Mouse (Mus musculus): ENCODE data around the gene Lcn2.

Gene Lcn2

DNA sequence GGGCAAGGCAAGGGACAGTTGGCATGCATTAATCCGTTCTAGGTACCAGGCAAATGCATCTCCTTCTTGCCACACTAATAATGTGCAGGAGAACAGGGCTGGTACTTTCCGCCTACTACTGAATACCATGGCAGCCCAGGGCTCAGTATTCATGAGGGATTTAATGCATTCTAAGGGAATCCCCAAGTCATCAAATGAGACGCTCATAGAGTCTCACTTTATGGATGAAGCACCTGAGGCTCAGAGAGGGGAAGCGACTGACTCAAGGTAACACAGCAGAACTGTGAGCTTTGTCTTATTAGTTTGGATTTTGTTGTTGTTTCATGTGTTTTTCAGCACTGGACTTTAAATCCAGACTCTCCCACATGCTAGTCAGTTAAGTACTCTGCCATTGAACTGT, 46.0 kb downstream of the Lcn2 start:
- no peak for DNase-seq

DNA sequence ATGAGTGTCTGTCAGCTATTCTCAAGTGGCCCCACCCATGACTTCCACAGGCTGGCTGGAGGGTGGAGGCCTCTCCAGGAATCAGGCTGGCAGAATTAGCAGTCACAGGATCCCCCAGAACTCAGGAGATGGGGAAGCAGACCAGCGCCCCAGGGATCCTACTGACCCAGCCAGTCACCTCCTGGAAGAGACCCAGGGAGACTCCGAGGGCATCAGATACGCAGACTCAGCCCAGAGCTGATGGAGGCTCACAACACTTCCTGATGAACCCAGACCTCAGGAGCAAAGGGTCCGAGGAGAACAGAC, 46.5 kb downstream of the Lcn2 start:
- DNase-seq = no peak

DNA sequence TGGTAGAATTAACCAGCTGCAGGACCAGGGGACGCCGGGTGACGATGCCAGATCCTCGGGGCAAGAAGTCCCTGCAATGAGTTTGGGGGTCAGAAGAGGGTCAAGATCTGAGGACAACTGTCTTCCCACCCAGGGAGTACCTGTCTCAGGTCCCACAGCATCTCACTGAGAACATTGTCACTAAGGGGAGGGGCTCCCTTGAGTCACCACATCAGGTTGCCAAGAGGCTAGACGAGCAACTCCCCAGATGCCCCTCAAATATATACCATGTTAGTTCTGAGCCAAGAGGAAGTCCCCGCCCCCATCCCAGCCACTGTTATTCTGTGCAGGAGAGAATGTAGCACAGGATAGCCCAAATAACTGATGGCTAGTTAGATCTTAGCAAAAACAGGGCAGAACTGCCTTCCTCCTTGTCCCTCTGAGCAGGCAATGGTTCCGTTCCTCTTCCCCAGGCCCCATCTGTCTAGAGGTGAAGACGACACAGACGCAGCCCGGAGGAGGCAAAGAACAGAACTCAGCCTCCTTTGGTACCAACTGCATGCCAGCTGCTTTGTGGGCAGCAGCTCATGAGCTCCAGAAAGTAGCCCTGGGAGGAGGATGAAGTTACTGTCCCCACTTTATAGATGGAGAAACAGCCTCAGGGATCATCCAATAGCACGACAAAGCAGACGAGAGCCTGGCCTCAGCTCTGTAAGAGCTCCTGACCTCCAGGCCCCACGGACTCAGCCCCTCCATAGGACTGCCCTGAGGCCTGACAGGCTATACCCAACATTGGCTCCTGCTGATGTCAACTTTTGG, 47.0 kb downstream of the Lcn2 start:
- DNase-seq = no peak

DNA sequence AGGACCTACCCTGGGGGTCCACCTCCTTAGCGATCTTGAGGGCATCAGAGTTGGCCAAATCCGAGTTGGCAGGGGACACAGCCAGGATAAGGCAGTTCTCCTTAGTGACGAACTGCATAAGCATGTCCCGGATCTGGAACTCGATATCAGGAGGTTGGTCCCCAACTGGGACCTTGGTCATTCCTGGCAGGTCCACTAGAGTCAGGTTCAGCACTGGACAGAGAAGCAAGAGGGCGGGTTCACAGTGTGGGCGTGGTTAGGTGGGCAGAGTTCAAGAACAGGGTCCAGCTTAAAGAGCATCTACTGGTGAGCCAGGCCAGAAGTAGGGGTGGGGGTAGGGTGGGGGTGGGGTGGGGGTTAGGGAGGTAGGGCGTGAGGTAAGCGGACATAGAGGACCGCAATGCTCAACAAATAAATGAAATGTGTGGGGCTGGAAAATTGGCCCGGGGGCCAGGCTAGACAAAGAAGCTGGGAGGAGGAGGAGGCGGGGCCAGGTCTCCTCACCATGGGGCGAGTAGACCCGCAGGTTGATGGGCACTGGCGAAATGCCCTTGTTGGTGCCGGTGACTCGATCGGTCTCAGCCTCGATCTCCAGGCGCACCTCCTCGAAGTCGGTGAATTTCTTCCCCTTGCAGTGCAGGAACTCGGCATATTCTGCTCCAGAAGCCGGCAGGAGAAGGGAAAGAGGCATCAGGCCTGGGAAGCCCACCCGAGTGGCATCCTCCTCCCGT, 48.0 kb downstream of the Lcn2 start:
- DNase-seq = no peak

DNA sequence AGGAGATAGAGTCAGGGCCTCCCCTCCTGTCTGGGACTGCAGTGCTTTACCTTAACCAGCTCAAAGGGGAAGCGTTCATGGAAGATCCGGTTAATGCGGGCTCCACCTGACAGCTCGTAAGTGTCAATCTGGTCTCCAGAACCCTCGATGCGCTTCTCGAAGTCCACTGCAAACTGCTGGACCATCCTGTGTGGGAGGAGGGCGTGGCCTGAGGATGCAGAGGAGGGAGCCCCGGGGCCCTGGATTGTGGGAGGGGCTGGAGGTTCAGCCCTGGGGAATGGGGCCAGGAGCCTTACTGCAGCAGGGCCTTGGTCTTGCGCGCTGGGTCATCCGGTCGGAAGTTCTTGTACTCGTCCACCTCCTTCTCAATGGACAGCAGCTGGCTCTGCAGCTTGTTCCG, 52.2 kb downstream of the Lcn2 start:
- no peak for DNase-seq
